Mouse (Mus musculus) thymus, adult 2 months (tissue): ENCODE results near the gene Klrg1.

Source experiments
- CTCF ChIP-seq: fragments of 200-500 bp; IDR thresholded peaks from 2 replicates; pipeline ENCODE4 v1.5.1; 2012; ENCODE audit warnings: mild to moderate bottlenecking, control low read depth, low read length, moderate library complexity, borderline replicate concordance; ENCODE audit not compliant: control insufficient read depth, poor library complexity, insufficient read depth; ENCODE audit errors: extremely low read depth
- POLR2A ChIP-seq: fragments of 200-500 bp; IDR thresholded peaks from 2 replicates; pipeline ENCODE4 v1.6.1; 2012; ENCODE audit warnings: mild to moderate bottlenecking, low read length, control low read depth, moderate library complexity; ENCODE audit not compliant: control insufficient read depth, poor library complexity, insufficient read depth; ENCODE audit errors: extremely low read depth

DNA sequence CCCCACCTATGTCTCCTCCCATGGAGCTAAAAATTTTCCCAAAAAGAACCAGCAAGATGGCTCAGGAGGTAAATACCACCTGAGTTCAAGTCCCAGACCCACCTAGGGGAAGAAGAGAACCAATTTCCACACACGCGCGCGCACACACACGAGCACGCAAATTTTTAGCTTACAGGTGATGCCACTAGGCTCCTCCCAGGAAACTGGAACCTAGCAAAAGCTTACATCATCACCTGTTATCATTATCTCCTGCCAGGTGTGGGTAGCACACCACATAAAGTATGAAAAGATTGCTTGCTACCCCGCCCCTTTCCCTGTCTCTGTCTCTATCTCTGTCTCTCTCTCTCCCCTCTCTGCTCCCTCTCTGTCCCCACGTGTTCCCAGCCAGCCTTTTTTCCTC is 10.4 kb upstream of the Klrg1 start:
- TF ChIP-seq POLR2A (no peak), CTCF (no peak)
